Comparison of ENCODE assay signal across 27 mouse cellular contexts in the genomic region with DNA sequence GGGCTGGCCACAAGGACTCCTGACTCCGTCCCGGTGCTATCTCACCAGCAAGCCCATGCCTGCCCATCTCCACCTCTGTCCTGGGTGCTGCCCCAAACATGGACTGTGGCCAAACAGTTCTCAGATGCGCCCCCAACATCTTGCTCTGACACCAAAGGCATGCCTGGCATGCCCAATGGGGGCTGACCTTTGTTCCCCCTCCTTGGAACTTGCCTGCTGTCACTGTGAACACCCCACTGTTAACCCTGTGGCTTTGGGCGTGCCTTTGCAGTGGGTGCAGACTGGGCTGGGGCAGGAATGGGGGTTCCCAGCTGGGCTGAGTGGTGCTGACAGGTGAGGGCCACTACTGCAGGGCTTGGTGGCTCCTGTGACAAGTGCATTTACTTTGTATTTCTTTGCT. TPM values are rescaled to one million over a fixed set of nuclear protein-coding genes. Genes with fewer than 3 reads are reported as not detected.
DNase-seq lines count a peak whose midpoint lies in the region; ATAC-seq and TF ChIP-seq lines count a peak whose summit lies in the region.
"Had no signal": no experiment of that assay in that cellular context is flagged by ENCODE, and none has a peak within 500 bp of the region (broad histone marks: within the 10 kb centered on the region; RNA-seq: fewer than 3 reads in every experiment).

No protein-coding gene starts in this region.

- peaks cover 4% of the 10 kb centered on the region; the same call in 1 of the 2 replicates for H3K4me1 ChIP-seq in kidney, adult 2 months (ENCODE audit: control insufficient read depth, insufficient read depth, low read length)
- H3K4me1 ChIP-seq in G1E (ENCODE audit: insufficient read depth, low read depth, low read length): peaks cover 69% of the 10 kb centered on the region
- H3K4me1 ChIP-seq in thymus, adult 2 months (replicated peaks; ENCODE audit: control insufficient read depth, insufficient read depth, low read length): peaks cover 37% of the 10 kb centered on the region

- no peak for TF ChIP-seq CTCF in kidney, adult 2 months (conservative IDR thresholded peaks at IDR 0.05; ENCODE audit: insufficient read depth, insufficient read length, low read depth, low read length)
- TF ChIP-seq CTCF in G1E (IDR thresholded peaks at IDR 0.05; ENCODE audit: low read depth, low read length): no peak
- TF ChIP-seq CTCF in thymus, adult 2 months (IDR thresholded peaks at IDR 0.05; ENCODE audit: borderline replicate concordance, control insufficient read depth, extremely low read depth, insufficient read depth, low read length, poor library complexity): no peak

- TF ChIP-seq POLR2A in kidney, adult 2 months (IDR thresholded peaks at IDR 0.05; ENCODE audit: low read depth, low read length): no peak
- no peak for TF ChIP-seq POLR2A in thymus, adult 2 months (IDR thresholded peaks at IDR 0.05; ENCODE audit: control insufficient read depth, extremely low read depth, insufficient read depth, low read length, poor library complexity)

- H3K27ac ChIP-seq in kidney, adult 2 months (ENCODE audit: insufficient read depth, low read depth, low read length): no peak overlapping the region
- H3K27ac ChIP-seq in thymus, adult 2 months (ENCODE audit: control insufficient read depth, insufficient read depth, low read length): no peak overlapping the region
- H3K27ac ChIP-seq: forebrain, embryonic 15.5 days; heart, adult 2 months; hindbrain, embryonic 15.5 days; intestine, embryonic 15.5 days; kidney, postnatal 0 days; midbrain, embryonic 10.5 days had no signal

- H3K9me3 ChIP-seq in G1E (replicated peaks): no peaks in the 10 kb centered on the region
- H3K9me3 ChIP-seq: forebrain, embryonic 15.5 days; heart, embryonic 15.5 days; hindbrain, embryonic 15.5 days; intestine, embryonic 15.5 days; midbrain, embryonic 10.5 days had no signal

- no peak for ATAC-seq in G1E (ENCODE audit: extremely low read depth, insufficient number of reproducible peaks, low FRiP score, poor library complexity, severe bottlenecking)
- ATAC-seq: forebrain, embryonic 15.5 days; intestine, embryonic 15.5 days; midbrain, embryonic 16.5 days had no signal

- H3K4me3 ChIP-seq in kidney, adult 2 months (ENCODE audit: insufficient read depth, low read depth, low read length): no peak overlapping the region
- peak overlapping the region; percentile 42; the same call in 1 of the 2 replicates for H3K4me3 ChIP-seq in G1E (ENCODE audit: low read depth, low read length)
- H3K4me3 ChIP-seq in thymus, adult 2 months (ENCODE audit: control insufficient read depth, insufficient read depth, low read length): no peak overlapping the region
- H3K4me3 ChIP-seq: forebrain, embryonic 15.5 days; heart, adult 2 months; heart, embryonic 15.5 days; hindbrain, embryonic 15.5 days; intestine, embryonic 15.5 days had no signal

- DNase-seq in cerebellum, adult 9-11 months: peak; percentile 70
- no peak for DNase-seq in cerebellum, adult 18-20 months
- DNase-seq in kidney, adult 2 months: peak; percentile 34
- no peak for DNase-seq in kidney, adult 9 months
- DNase-seq in 3134 (ENCODE audit: extremely low read depth, insufficient read length, low spot score) (peak; percentile 30), G1E (ENCODE audit: low spot score) (no peak)
- DNase-seq in thymus, adult 2 months: no peak
- no peak for DNase-seq in thymus, postnatal 36 days
- DNase-seq: adrenal gland, postnatal 14 days; B cell, adult 2 months; gastrocnemius, postnatal 14 days; heart, adult 2 months; heart, postnatal 36 days; lung, adult 18-20 months; lung, postnatal 10 days; retina, postnatal 1 day; right cerebral cortex, postnatal 25 days; spleen, adult 18-20 months had no signal

- H3K36me3 ChIP-seq in kidney, adult 2 months (ENCODE audit: control insufficient read depth, insufficient read depth, low read length): no peaks in the 10 kb centered on the region
- H3K36me3 ChIP-seq in G1E (replicated peaks): peaks cover 86% of the 10 kb centered on the region
- peaks cover 16% of the 10 kb centered on the region for H3K36me3 ChIP-seq in thymus, adult 2 months (ENCODE audit: control insufficient read depth, insufficient read depth, low read length)

- WGBS in kidney, adult 2 months: 55% methylated on average over 4 of the region's 4 CpGs
- WGBS in thymus, adult 2 months: 91% methylated on average over 4 of the region's 4 CpGs

- no peaks in the 10 kb centered on the region for H3K27me3 ChIP-seq in kidney, adult 2 months (replicated peaks; ENCODE audit: control insufficient read depth, insufficient read depth, low read length)
- no peaks in the 10 kb centered on the region for H3K27me3 ChIP-seq in G1E (ENCODE audit: insufficient read depth, low read length)
- H3K27me3 ChIP-seq in thymus, adult 2 months (ENCODE audit: control insufficient read depth, insufficient read depth, low read length): no peaks in the 10 kb centered on the region
- H3K27me3 ChIP-seq: forebrain, embryonic 15.5 days; heart, embryonic 15.5 days; hindbrain, embryonic 15.5 days; intestine, embryonic 15.5 days had no signal

RNA-seq across cellular contexts. Expression of a gene that starts 4.2 kb away (rescaled TPM):
- polyA plus RNA-seq in kidney, adult 2 months (2012; rRNA removed): 22.6 and 23.1 TPM in 2 replicates
- total RNA-seq in G1E (2014; fragmentation: Nextera tagmentation): 142 and 172 TPM in 2 replicates
- 8.7 and 9.9 TPM in 2 replicates for total RNA-seq in G1E (2017)
- 652 and 920 TPM in 2 replicates for polyA plus RNA-seq in G1E (2012)
- polyA plus RNA-seq in thymus, adult 2 months (2012; rRNA removed): 94.6 and 119 TPM in 2 replicates

RNA-seq across cellular contexts. Expression of a gene that starts 4.6 kb away (rescaled TPM):
- 36.9 and 39.3 TPM in 2 replicates for polyA plus RNA-seq in kidney, adult 2 months (2012; rRNA removed)
- total RNA-seq in G1E (2014; fragmentation: Nextera tagmentation): 122 and 192 TPM in 2 replicates
- total RNA-seq in G1E (2017): 58.1 and 68.0 TPM in 2 replicates
- 285 and 325 TPM in 2 replicates for polyA plus RNA-seq in G1E (2012)
- polyA plus RNA-seq in thymus, adult 2 months (2012; rRNA removed): 142 and 153 TPM in 2 replicates

RNA-seq across cellular contexts. Expression of a gene that starts 11.2 kb away (rescaled TPM):
- 0.17 and 0.23 TPM in 2 replicates for polyA plus RNA-seq in kidney, adult 2 months (2012; rRNA removed)
- total RNA-seq in G1E (2014; fragmentation: Nextera tagmentation) (1.7 and 1.8 TPM in 2 replicates), G1E (2017) (0.17 and 0.27 TPM in 2 replicates)
- 1.6 and 1.8 TPM in 2 replicates for polyA plus RNA-seq in G1E (2012)
- 6.3 and 8.8 TPM in 2 replicates for polyA plus RNA-seq in thymus, adult 2 months (2012; rRNA removed)
- polyA plus RNA-seq: intestine, embryonic 15.5 days; limb, embryonic 11.5 days; midbrain, embryonic 10.5 days; midbrain, embryonic 16.5 days had no signal

RNA-seq across cellular contexts. Expression of a gene that starts 19.5 kb away (rescaled TPM):
- polyA plus RNA-seq in kidney, adult 2 months (2012; rRNA removed): 0.20 and 3.2 TPM in 2 replicates
- total RNA-seq in G1E (2014; fragmentation: Nextera tagmentation): not detected in 2 replicates
- total RNA-seq in G1E (2017): not detected in 2 replicates
- polyA plus RNA-seq in G1E (2012): 0.07 and 0.09 TPM in 2 replicates
- polyA plus RNA-seq in thymus, adult 2 months (2012; rRNA removed): 0.24 TPM in 1 of 2 replicates, not detected in the other
- total RNA-seq: liver, adult 2 months had no signal
- polyA plus RNA-seq: liver, adult 2 months had no signal

RNA-seq across cellular contexts. Expression of a gene that starts 32.7 kb away (rescaled TPM):
- 1,045 and 1,074 TPM in 2 replicates for polyA plus RNA-seq in kidney, adult 2 months (2012; rRNA removed)
- total RNA-seq in G1E (2014; fragmentation: Nextera tagmentation): 310 and 444 TPM in 2 replicates
- total RNA-seq in G1E (2017): 228 and 347 TPM in 2 replicates
- polyA plus RNA-seq in G1E (2012): 1,655 and 2,091 TPM in 2 replicates
- 1,706 and 1,988 TPM in 2 replicates for polyA plus RNA-seq in thymus, adult 2 months (2012; rRNA removed)

Comparison
In these comparisons a context has a peak if more than half of its experiments do, and no peak if none do; other contexts are left out.
1. DNase-seq: peak in cerebellum, adult 9-11 months (single experiment), kidney, adult 2 months (single experiment) and 3134 (single experiment); none in cerebellum, adult 18-20 months (0 of 2), kidney, adult 9 months (single experiment), G1E (single experiment), thymus, adult 2 months (single experiment) and thymus, postnatal 36 days (0 of 2).